Mouse (Mus musculus): ENCODE results near the gene Htr2c.

Gene Htr2c

DNA sequence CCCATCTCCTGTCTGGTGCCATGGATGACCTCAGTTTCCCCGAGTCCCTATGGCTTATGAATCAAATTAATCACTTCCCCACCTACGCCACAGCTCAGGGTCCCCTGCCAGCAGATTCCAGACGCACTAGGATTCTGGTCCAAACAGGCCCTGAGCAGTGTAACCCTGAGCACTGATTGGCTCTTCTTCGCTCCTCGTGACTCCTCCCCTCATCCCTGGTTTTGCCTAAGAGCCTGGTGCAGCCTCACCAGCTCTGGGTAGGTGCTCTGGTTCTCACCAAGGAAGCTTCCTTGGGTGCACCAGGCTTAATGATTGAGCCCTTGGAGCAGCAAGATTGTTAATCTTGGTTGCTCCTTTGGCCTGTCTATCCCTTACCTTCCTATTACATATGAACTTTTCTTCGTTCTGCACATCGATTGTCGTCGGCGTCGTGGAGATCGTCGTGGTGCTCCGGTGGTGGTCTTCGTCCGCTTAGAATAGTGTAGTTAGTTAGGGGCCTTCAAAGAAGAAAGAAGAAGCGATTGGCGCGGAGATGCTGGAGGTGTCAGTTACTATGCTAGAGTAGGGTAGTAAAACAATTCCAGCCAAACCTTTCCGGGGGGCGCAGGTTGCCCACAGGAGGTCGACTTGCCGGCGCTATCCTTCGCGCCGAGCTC is at the start of gene Htr2c:
Gene Htr2c, plus strand, starts transcription at position 256 of the 656 bp plus-strand sequence.
- DNase-seq (ENCODE audit: low read depth, low spot score): no peak

DNA sequence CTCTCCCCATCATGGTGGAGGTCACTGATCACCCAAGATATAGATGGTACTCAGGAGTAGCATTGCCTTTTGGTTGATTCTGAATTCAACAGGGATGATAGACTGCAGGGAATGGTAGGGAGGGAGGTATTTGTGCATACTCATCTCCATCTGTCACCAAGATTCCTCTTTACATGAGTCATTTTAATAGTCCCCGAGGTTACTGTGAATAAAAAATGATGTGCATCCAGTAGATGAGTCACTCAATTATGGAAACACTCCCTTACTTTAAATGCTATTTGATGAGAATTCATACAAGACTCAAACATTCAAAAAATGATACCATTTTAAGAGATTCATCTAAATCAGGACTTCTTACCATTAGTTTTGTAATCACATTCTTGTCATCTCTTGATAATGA is 34.1 kb upstream of the Htr2c start:
- no peak for DNase-seq (ENCODE audit: low read depth, low spot score)

DNA sequence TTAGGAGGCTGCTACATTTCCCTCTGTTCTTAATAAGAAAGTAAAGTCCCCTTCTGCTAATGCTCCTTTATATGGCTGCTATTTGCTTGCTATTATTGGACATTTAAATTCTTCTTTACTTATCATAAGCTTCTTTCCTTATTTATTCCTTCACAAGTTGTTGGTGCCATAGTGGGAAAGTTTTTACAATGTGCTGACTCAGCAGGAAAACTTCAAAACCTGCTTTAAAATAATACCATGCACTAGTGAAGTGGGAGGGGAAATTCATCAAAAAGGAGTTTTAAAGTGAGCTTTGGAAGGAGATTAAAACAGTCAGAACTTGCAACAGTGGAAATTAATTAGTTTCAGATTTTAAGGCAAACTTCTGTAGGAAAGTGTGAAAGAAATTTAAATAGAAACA is 26.0 kb upstream of the Htr2c start:
- no peak for DNase-seq (ENCODE audit: low read depth, low spot score)

DNA sequence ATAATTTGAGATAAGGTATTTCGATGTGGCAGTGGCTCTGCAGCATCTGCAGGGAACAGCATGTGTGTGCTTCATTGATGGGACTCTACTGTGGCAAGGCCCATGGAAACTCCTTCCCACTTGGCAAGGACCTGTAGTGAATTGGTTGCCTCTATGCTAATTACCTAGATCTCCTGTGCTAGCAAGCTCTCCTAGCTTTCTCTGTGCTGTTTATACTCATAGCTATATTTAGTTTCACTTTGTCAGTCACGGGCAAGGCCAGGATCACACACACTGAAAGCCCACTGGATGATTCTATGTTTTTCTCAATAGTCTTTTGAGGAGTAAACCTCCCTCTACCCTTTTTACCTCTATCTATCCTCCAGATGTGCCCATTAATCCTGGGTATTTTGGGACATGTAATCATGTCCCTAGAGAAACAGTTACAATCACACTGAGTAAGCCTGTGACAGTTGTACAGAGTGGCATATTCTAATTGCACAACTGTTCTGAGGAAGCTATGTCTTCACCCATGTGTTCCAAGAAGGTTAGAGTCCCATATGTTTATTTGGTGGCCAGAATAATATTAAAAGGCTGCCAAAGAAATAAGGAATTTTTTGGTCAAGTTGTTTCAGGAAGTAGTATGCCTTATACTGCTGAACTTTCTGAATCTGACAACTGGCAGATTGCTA is 16.0 kb upstream of the Htr2c start:
- DNase-seq (ENCODE audit: low read depth, low spot score): no peak

DNA sequence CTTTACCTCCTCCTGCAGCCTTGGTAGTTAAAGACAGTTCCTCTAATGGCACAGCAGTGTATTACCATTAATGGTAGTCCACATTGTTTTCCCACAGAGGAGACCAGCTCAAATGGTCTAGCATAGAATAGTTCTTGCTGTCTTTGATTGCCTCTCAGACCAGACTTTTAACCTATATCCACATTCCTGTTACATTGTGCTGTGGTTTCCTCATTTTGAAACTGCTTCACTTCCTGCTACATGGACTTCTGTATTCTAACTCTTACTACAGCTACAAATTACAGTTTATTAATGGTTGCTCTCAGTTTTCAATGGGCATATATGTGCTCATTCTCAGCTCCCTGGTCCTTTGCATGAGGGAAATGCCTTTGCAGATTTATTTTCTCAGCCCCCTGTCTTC is 15.3 kb upstream of the Htr2c start:
- DNase-seq (ENCODE audit: low read depth, low spot score): no peak

DNA sequence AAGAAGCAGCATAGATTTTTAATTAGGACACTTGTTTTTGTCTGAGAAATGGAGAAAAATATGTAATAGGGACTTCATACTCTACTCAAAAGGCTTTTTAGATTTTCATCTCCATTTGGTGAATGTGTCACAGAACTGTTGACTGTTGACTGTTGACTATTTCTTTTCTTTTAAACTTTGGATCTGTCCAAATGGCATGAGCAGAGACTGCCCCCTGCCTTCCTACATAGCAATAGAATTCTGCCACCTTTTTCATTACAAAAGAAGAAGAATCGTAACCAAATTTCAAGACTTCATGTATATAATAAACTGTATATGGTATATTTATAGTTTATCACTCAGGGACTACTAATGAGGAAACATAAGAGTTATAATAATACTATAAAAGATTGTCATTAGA is 3.7 kb upstream of the Htr2c start:
- no peak for DNase-seq (ENCODE audit: low read depth, low spot score)

DNA sequence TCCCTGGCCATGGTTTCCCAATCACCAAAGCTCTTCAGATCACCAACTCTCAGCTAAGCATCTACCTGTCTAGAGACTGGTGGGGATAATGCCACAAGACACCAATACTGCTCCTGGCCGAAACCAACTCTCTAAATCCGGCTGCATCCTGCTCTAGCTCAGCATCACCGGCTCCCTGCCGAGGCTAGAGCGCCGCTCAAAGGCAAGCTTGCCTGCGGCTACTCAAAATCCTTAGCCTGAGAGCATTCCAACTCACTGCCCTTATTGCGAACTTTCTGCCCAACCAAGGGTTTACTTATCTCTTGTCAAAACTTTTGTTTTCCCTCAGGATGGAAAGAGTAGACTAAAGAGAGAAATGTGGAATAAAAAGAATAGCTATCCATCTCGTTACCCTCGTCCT is 2.4 kb upstream of the Htr2c start:
- no peak for DNase-seq (ENCODE audit: low read depth, low spot score)

DNA sequence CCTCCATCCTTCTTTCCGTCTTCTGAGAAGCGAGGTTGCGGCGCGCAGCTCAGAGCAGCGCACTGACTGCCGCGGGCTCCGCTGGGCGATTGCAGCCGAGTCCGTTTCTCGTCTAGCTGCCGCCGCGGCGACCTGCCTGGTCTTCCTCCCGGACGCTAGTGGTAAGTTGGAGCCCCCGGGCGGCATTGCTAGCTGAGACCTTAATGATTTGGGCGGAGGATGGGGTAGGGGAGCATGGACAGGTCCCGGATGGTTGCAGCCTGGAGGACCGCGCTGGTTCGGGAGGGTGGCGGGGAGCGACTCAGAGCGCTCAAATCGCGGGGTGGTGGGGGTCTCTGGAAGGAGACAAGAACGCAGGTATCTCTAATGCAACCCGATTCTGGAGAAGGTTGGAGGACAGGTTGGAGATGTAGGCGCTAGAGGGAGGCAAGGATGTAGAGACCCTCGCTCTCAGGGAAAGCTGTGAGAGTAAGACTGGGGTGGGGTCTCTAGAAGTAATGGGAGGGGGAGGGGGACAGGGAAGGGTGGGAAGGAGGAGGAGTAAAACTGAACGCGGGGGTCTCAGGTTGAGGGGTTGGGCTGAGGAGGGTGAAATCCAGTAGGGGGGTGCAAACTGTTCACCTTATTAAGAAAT is 718 bp downstream of the Htr2c start:
- no peak for DNase-seq (ENCODE audit: low read depth, low spot score)

DNA sequence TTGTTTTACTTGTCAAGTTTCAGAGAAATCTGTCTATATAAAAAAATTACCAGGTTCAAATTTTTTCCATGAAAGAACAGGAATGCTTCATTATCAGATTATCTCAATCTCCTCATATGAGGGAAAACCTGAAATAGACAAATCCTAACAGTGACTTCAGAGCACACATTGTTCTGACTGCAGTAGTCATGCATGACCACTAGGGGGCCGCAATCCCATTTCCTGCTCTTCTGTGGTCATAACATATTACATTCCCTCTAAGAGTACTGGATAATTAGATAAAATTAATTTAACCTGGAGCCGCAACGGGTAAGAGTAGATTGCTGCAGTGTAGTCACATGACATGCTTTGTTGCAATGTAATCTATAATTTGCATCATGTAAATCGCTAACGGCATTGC is 17.6 kb downstream of the Htr2c start:
- no peak for DNase-seq (ENCODE audit: low read depth, low spot score)

DNA sequence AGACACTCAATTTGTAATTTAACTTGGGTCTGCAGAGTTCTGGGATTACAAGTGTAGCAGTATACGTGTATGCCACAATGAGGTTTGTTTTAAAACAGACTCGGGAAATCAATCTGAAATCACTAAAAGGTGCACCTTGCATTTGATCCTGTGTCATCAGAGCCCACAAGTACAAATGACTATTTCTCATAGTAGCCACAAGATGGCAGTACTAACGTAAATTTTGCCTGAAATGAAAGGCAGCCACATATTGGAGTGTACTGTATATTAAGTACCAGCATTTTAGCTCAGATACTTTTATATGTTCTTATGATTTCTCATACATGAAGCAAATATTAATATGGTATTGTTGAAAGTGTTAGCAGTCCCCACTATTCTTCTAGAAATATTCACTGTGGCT is 93.4 kb downstream of the Htr2c start:
- no peak for DNase-seq (ENCODE audit: low read depth, low spot score)

DNA sequence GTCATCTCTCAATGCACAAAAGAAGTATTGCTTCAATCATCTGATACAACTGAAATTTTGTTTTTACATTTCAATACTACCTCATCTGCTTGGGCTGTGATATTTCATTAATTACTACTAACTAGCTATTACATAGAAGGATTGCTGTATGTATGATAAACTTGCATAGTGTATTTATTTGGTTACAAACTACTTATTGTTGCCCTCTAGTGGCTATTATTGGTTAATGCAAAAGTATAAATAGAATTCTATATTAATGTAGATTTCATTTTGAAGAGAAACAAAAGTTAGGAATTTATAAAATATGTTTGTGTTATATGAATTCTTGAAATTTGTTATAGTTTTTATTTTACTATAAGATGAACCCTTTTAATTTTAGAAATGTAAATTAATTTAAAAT is 109.3 kb downstream of the Htr2c start:
- DNase-seq (ENCODE audit: low read depth, low spot score): no peak

DNA sequence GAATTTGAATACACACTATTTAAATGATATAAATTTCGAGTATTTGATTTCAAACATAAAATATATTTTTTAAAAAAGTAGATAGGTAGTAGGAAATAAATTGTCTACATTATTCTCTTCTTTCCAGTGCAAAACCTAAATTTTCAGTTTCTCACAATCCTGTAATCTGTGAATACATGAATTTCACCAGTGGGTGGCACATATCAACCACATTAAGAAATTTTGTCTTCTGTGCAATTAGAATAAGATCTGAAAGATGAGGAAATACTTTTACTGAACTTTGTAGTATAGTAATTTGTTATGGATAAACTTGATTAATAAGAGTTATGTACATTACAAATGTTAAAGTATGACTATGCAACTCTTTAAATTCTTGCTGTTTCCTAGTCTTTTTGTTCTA is 156.8 kb downstream of the Htr2c start:
- DNase-seq (ENCODE audit: low read depth, low spot score): no peak

DNA sequence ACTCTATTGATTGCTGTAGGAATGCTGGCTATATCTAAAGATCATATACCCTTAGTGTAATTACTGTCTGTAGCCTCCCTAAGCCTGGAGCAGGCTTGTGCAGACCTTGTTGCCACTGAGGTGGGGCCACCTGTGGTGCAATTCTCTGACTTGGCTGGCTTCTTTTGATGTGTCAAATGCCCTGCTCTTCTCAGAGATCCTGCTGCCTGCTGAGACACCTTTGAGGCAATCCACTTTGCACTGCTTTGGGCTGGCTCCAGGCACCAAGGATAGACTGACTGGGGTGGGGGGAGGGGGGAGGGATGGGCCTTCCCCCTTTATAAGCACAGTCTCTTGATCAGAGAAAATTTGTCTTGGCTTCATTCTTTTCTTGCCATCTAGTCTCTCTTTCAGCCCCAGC is 252.9 kb downstream of the Htr2c start:
- no peak for DNase-seq (ENCODE audit: low read depth, low spot score)

DNA sequence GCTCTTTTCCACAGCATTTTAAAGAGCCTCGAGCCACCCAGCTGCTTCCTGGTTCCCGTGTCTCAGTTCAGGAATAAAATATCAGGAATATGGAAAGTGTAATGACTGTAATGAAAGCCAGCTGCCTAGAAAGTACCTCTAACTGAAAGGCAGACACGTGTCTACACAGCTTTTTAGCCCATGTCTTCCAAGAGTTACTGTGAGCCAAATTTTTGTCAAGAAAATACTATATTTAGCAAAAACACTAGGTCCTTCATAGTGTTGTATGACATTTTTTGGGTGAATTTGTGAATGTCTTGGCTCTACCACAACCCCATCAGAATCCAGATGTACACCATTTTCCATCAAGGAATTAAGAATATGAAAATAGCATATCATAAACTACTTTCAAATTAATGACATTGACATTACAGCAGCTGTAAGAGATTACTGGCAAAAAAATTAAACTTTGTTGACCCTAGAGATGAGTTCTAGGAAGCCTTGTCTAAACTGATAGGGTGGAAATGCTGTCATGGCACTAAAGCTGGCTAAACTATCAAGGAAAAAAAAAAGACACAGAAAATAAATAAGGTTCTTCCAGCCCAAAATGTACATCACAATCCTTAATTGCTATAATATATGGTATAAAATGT is 255.2 kb downstream of the Htr2c start:
- no peak for DNase-seq (ENCODE audit: low read depth, low spot score)

DNA sequence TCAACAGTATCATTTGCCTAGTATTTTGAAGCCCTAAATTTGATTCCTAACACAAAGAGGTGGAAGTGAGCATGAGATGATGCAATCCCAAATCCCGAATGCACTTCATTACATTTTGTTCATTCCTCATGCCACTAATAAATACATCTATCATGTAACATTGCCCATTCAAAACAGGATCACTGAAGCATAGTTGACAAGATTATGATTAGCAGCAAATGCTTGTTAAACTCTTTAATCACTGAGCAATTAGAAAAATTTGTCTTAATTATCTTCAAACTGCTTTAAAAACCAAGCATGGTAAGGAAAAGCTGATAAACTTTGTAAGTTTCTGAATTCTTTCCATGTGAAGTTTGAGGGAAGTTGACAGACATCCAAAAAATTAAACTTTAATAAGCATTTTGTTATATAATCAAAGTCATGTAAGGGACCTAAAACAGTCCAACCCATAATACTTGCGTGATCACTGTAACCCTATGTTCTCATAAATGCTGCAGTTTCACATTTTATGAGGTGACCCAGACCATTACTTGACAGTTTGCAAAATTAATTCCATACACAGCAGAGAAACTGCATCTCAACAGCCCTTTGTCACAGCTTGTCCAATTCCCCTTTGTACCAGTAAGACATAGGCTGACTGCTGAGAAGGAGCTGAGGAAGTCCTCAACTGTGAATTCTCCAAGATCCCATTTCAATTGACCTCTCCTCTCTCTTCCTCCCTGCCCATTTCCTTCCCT is 276.7 kb downstream of the Htr2c start:
- no peak for DNase-seq (ENCODE audit: low read depth, low spot score)

All from skeletal muscle tissue, adult 2 months (tissue).